Mouse (Mus musculus): Measurements from ENCODE around the gene Kcna2.

Kcna2 gene

DNA sequence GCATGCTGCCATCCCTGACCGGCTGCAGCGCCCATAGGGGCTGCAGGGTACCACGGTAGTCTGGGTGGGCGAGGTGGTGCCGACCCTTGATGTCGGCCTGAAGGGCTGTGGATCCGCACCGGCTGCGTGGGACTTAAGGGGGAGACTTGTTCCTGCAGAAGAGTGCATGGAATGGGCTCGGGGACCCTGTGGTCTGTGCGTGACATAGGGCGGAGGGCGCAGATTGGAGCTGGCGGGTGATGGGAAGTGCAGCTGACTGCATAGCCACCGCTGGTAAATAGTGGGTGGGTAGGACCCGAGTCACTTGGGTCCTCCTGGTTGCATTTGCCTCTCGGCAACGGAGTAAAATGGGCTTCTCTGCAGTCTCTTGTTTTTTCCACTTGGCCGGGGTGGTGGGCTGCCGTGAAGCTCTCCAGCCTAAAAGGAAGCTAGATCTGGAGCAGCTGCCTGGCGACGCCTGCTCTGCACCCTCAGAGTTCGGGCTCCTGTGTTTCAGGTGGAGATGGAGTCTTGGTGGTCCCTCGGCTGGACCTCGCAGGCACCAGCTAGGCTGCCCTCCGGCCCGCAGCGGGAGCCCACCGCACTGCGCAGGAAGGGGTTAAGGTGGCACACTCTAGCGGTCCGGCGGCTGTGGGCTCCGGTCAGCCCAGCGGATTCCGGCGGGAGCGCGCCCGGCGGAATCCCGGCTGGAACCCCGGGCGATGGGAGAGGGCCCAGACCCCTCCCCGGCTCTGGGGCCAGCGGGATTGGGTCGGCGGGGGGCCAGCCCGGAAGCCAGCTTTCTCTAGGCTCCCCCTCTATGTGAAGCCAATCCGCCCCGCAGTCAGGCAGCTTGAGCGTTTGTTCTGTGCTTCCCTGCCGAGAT is 1.1 kb downstream of the Kcna2 start:
- CTCF ChIA-PET = no interaction called here

DNA sequence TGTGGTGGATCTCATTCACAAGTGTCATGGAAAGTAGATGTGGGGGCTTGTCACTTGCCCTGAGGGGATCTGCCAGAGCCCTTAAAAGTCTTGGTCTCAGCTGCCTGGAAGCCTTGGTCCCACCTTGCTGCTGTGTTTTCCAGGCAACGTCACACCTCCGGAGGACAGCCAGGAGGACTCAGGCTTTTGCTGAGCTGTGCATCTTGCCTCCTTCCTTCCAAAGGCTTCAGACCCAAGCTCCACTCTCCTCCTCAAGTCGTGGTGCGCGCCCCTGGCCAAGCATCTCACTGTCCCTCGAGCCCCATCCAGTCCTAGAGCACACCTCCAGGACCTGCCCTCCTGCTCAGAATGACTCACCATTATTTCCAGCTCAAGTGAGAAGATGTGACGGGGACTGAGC is 2.1 kb downstream of the Kcna2 start:
- CTCF ChIA-PET = no interaction called here

DNA sequence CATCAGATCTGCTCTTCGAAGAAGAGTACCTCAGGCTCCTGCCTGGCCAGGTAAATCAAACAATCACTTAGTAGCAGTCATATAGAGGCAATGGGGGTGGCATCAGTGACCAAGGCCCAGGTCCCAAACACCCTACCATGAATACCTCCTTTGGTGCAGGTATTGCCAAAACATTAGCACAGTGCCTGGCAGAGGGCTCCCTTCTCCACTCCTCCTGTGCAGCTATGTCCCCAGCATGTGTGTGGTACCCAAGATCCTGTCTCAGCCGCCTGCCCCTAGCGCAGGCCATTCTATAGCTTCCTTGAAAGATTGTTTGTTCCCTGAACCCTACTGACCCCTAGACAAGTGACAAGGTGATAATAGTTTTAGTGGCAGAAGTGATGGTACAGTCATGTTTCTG is 2.5 kb downstream of the Kcna2 start:
- CTCF ChIA-PET = no interaction called here

DNA sequence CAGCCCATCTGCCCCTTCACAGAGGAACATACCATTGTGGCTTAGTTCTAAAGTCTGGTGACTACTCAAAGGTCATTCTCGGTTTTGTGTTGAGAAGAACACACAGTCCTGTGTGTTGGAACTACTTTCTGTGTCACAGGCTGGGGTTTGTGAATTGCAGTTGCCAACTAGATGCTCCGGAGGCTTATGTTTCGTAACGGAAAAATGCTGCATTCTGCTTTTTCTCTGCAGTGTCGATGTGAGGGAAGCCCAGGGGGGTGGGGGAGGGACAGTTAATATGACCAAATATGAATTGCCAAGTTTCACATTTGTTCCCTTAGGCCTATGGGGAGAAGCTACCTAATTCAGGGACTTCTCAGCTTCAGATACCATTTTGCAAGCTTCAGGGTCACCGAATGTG is 5.0 kb downstream of the Kcna2 start:
- CTCF ChIA-PET = no interaction called here

DNA sequence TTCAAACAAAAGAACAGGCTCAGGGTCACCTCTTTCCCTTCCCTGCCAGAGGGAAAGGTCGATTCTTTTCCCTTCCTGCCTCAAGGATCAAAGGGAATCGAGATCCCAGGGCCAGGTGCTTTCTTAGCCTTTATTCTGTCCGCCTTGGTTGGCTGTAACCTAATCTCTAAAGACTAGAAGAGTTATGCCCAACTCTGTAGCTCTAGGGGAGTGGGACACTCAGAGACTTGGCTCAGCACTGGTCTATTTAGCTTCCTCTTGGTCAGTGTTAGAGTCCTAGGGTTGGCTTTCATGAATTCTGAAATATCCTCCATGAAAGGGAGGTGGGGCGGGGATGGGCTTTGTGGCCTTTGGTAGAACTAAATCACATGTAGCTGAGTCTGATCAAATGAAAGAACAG is 11.6 kb downstream of the Kcna2 start:
- CTCF ChIA-PET = no interaction called here

DNA sequence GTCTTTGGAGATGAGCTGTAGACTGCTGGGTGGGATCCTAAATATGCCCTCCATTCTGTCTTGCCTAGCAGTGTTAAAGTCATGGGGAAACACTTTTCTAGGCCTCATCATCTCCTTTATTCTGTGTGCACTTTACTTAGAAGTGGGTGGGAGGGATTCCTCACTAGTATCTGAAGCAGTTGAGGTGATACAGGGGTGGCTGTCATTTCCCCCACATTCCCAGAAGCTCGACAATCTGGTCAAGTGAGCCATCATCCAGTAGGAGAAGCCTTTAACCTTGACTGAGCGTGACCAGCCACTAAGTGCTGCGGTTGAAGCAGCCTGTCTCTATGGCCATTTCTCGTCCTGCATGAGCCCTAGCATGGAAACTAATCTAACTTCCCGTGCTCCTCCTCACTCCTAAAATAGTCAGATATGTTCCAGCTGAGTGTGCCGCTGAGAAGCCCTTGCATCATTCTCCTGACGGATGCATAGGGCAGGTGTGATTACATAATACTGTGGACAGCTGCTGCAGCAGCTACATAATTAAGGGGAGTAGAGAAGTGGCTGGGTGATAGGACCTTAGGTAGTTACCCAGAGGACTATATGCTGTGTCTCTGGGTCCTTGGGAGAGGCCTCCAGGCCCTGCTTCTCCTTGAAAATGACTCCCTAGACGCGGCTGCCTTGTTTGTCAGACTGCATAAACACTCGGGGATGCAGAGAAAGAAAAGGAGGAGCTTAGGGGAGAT is 12.2 kb downstream of the Kcna2 start:
- CTCF ChIA-PET = no interaction called here

DNA sequence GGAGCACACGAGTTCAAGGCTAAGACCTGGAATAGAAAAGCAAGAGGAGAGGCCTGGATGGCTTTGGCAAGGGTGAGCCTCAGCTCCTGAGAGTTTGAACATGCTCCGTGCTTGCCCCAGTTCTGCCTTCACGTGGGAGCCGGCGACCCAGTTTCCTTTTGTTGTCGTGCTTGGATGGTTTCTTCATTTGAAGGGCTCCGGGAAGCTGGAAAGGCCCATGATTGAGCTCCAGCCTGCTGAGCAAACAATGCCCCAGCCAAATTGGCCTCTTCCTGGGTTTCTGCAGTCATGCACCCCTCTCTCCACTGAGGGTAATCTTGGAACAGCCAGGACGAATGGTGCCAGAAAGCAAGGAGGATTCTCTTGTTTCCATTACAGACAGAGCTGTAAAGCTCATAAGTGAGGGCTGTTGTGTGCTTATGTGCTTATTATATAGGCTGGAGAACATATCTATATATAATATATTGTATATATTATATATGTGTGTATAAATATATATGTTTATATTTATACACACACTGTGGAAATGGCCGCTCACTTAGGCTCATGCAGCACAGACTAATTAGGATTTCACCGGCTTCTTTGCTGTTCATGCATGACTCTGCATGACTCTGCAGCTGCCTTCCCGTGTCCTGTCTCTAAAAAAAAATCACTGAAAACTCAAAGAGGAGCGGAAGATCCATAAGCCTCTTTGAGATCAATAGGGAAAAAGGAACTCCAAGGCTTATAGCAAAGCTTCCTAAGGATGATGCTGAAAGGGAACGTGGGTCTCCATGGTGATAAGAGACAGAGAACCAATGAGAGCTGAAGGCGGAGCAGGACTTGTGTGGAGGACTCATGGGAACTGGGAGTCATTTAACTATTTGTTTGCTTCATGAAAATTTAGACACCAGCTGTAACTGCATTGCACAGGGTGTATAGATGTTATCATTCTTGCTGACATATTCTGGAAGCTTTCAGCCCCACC is 13.1 kb downstream of the Kcna2 start:
- CTCF ChIA-PET = no interaction called here

DNA sequence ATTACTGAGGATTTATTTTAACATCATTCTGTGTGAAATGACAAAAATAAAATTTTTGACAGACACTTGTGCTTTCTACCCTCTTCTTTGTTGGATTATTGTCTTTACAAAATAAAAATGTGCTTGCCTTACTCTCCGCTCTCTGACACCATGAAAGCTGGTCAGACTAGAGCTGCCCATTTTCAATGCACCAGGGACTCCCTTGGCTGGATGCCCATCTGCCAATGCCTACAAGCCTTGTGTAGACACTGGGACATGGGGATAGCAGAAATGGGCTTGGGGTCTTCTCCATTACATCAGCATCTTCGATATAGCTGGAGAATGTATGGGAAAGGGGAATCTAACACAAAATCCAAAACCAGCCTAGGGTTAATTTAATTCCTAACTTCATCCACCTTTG is 14.0 kb downstream of the Kcna2 start:
- CTCF ChIA-PET = no interaction called here

DNA sequence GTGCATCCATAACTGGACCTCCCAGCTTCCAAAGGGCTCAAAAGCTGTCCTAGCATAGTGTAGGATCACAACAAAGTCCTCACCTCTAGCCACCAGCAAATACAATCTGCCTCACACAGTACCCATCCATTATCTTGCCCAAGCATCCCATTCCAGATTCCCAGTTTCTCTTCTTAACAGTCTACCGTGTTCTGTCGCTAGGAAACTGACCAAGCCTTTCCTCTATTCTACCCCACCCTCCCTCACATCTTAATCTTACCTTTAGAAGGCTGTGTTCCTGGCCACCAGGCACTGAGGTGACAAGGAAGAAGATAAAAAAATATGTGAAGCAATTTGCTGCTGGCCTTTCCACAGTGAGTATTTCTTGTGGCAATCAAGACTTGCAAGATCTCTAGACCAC is 14.8 kb downstream of the Kcna2 start:
- CTCF ChIA-PET = no interaction called here

DNA sequence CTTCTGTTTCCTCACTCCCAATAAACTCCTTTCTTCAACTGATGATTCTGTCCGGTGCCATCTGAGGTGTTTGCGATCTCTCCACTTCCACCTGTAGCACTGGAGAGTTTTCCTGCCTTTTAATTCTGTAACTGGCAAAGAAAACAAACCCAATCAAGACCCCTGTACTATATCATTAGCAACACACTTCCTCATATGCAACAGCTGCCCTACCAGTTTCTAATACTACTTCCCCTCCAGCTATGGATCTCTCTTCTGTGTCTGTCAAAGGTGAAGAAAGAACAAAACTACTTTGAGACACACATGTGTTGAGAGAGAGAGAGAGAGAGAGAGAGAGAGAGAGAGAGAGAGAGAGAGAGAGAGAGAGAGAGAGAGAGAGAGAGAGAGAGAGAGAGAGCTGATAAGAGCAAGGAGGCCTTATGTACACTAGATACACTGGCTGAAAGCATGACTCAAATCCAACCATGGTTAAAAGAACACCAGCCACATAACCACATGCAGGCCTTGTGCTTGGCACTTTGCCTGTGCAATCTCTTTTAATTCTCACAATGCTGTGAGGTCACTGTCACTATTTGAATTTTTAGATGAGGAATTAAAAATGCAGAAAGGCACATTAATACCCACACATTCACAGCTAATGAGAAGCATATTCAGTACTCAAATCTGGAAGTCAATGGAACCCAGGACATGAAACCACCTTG is 19.1 kb downstream of the Kcna2 start:
- CTCF ChIA-PET = interaction anchor here (0.7 kb wide), 1 partner anchor 44 kb away, joined by 3 read pairs; no protein-coding TSS in a partner anchor

DNA sequence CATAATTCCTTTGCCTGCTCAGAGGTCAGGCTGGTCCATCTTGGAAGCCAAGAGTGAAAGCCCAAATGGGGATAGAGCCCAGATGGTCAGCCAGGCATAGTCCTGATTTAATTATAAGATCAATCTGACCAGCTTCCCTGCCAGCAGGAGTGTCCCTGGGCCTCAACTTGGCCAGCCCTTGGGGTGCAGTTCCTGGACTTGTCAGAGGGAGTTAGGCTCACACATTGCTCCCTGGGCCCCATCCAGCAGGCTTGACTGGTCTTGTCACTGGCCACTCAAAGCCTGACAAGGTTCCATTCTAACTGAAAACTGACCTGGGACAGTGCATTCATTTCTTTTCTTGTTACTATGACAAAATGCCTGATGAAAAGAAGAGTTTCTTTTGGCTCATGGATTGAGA is 21.4 kb downstream of the Kcna2 start:
- CTCF ChIA-PET = no interaction called here

DNA sequence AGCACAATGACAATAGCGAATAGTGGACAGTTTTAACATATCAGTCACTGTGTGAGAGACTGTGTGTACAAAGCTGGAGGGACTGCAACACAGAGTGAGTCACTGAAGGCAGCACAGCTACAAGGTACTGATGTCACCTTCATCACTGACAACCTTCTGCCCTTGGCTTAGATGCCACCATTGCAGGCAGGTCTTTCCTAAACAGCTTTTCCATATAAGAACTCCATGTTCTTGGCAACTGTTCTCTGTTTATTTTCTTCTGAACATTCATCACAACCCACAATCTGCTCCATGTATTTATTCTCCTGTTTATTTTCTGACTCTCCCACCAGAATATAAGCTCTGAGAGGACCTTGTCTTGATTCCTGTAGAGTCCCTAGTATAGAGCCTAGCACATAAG is 26.7 kb downstream of the Kcna2 start:
- CTCF ChIA-PET = no interaction called here

DNA sequence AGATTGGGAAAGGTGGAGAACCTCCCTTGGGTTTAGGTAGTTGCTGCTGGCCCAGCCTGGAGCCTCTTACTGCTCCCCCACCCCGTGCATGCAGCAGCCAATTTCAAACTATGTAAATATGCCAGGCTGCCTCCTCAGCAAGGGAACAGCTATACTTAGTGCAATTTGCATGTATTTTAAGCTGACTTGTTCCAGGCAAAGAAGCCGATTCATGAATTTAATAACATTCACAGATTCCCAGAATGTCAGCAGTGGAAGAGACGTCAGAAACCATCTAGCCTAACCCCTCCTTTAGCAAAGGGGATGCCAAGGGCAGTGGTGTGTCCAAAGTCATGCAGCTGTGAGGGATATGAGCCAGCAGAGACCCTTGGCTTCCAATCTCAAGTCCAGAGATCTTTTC is 27.5 kb downstream of the Kcna2 start:
- CTCF ChIA-PET = no interaction called here

DNA sequence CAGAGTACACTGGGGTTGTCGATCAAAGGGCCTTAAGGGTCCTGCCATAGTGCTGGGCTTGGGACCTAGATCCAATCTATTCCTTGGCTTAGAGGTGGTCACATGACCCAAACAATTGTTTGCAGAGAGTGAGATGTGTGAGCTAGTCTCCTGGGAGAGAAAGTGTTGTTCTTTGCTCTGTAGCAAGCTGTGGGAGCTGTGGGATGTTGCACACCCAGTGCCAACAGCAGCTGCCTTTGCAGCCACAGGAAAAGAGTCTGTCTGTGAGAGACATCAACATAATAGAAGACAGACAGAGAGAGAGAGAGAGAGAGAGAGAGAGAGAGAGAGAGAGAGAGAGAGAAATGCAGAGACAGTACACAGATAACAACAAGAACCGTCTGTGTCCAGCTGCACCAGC is 28.3 kb downstream of the Kcna2 start:
- CTCF ChIA-PET = no interaction called here

DNA sequence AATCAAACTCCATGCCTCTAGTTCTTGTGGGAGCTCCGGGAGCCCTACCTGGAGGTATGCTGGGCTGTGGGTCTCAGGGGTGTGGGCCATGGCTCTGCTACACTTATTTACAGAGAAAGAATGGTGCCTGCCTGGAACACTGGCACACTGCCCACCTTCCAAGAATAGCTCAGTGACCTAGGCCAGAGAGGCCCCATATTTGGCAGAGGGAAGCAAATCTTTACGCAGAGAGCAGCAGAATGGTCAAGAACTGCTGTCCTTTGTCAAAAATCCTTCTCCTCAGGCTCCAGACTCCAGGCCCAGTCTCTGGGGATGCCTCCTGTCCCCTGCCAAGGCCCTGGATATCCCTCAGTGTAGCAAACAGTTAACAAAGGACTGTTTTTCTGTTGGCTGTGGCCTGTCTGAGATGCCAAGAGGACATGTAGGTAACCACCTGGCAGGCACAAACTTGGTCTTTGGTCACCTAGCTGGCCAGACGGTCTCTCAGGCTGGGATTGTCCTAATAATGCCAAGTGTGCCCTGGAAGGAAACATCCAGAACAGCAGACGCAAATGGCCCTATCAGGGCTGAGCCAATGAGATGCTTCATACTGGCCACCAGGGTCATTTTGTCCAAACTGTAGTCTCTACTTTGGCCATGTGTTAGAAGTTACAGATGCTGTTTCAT is 29.8 kb downstream of the Kcna2 start:
- CTCF ChIA-PET = no interaction called here

DNA sequence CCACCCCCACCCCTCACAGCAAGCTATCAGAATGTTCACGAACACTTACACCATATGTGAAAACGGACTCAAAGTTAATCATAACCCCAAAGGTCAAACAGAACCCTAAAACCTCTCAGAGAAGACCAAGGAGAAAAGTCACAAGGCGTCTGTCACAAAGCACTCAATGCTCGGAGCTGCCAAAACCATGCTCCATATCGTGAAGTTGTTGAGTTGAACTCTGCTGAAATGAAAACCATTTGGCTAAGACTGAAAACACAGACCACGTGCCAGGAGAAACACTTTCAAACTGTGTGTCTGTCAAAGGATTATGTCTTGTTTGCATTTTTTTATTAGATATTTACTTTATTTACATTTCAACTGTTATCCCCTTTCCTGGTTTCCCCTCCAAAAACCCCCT is 30.9 kb downstream of the Kcna2 start:
- CTCF ChIA-PET = interaction anchor here (0.6 kb wide), 1 partner anchor 415 kb away, joined by 4 read pairs; no protein-coding TSS in a partner anchor

DNA sequence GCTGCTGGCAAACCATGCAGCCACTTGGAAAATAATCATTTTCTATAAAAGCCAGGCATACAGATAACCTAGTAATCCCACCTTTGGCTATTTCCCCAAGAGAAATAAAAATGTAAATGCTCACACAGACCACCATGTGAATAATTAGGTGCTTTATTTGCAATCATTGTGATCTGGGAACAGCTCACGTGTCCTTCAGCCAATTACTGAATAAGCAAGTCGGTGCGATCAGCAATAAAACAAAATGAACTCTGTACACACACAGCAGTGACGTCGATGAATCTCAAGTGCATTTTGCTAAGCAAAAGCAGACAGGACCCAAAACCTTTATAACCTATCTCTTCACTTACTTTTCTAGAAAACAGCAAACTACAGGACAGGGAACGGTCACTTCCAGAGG is 31.7 kb downstream of the Kcna2 start:
- CTCF ChIA-PET = no interaction called here

DNA sequence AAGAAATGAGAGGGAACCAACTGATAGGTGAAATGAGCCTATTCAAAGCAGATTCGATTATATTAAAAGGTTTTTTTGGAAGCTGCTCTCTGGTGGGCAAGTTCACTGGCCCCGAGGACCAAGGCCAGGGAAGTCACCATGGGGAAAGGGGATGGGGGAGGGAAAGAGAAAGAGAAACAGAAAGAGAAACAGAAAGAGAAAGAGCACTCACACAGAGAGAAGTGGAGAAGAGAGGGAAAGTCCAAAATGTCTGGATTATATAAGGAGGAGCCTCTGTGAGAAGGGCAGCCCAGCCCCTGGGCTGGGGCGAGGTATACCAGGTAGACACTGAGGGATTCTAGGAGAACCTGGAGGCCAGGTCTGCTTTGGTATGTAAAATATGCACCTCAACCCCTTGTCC is 33.5 kb downstream of the Kcna2 start:
- CTCF ChIA-PET = no interaction called here

DNA sequence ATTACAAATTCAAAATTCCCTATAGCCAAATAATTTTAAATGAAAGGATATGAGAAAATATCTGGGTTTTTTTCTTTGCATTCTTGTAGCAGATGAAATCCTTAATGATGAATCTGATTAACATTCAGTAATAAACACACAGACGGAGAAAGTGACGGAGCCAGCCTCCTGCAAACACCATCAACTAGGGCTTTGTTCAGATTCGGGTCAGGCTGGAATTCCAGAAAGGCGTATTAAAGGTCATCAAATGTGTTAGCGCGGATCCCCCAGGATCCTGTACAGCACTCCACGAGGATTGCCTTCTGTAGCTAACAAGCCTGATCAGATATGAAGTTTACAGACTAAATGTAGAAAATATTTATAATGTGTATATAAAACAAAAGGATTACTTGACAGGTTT is 46.2 kb downstream of the Kcna2 start:
- CTCF ChIA-PET = interaction anchor here (0.5 kb wide), 1 partner anchor 73 kb away, joined by 3 read pairs; no protein-coding TSS in a partner anchor

DNA sequence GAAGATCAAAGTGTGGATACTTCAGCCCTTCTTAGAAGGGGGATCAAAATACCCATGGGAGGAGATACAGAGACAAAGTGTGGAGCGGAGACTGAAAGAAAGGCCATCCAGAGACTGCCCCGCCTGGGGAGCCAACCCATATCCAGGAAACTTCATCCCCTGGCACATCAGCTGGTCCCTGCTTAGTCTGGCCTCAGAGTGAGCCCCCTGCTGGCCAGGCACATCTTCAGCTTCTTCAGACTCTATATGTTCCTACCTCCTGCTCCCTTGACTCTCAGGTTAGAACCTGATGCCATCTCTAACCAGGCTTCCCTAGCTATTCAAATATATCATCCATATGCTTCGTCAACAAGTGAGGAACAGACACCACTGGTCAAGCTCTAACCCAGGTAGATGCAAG is 48.1 kb downstream of the Kcna2 start:
- CTCF ChIA-PET = interaction anchor here (0.9 kb wide), 1 partner anchor 55 kb away, joined by 3 read pairs; no protein-coding TSS in a partner anchor

DNA sequence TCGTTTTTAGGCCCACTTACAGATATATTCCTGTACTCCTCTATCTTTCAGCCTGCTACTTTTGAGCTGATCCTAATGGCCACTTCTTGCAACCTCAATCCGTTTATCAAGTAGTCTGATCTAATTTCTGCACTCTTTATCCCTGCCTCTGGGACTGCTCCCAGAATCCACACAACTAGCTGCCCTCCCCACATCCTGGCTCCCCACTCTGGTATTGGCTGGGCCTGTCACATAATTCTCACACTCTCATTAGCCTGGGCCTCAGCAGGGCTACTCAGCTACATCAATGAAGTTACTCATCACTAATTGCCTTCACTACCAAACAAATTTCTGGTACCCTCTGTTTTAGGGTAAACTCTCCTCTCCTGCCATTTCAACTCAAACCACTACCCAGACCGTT is 49.5 kb downstream of the Kcna2 start:
- CTCF ChIA-PET = no interaction called here
